Mouse (Mus musculus) E14TG2a.4 (cell line): ENCODE measurements around the gene Ablim1.

Source experiments
- H3K27me3 ChIP-seq: 2 replicates; pipeline ENCODE4 v1.6.1; 2014; ENCODE audit warnings: low read length, control low read depth; ENCODE audit not compliant: insufficient read depth
- H3K36me3 ChIP-seq: 2 replicates; pipeline ENCODE4 v1.6.1; 2014; ENCODE audit warnings: low read length, control low read depth; ENCODE audit not compliant: insufficient read depth
- H3K4me1 ChIP-seq: replicated peaks from 2 replicates; pipeline ENCODE4 v1.6.1; 2014; ENCODE audit warnings: low read depth, low read length, control low read depth
- H3K4me3 ChIP-seq: replicated peaks from 2 replicates; pipeline ENCODE4 v1.5.1; 2014; ENCODE audit warnings: mild to moderate bottlenecking, low read length
- H3K9me3 ChIP-seq: 2 replicates; pipeline ENCODE4 v1.6.1; 2014; ENCODE audit warnings: low read length, control low read depth
- CTCF ChIP-seq: conservative IDR thresholded peaks from 2 replicates; pipeline ENCODE4 v1.5.1; 2014; ENCODE audit warnings: low read length
- NANOG ChIP-seq: IDR thresholded peaks from 2 replicates; pipeline ENCODE4 v1.6.1; 2014; ENCODE audit warnings: borderline replicate concordance, low read length, mixed read lengths
- POU5F1 ChIP-seq: IDR thresholded peaks from 2 replicates; pipeline ENCODE4 v1.6.1; 2014; ENCODE audit warnings: low read length, borderline replicate concordance

The Ablim1 gene

GRCm38 (mm10) chr19:57106513-57106912, 208.2 kb downstream of the Ablim1 start:
- Histone ChIP-seq H3K4me3 (no peak overlapping the region), H3K27me3 (no peaks in the 10 kb centered on the region), H3K9me3 (no peaks in the 10 kb centered on the region), H3K4me1 (no peaks in the 10 kb centered on the region), H3K36me3 (no peaks in the 10 kb centered on the region)
- no peak for TF ChIP-seq POU5F1
- TF ChIP-seq CTCF: no peak

- TF ChIP-seq POU5F1 (no peak), NANOG (no peak), CTCF (no peak)
- Histone ChIP-seq H3K27me3 (no peaks in the 10 kb centered on the region), H3K4me1 (no peaks in the 10 kb centered on the region), H3K4me3 (no peak overlapping the region), H3K9me3 (no peaks in the 10 kb centered on the region), H3K36me3 (no peaks in the 10 kb centered on the region)
Measured at GRCm38 (mm10) chr19:57106031-57106430, 208.7 kb downstream of the Ablim1 start.

- TF ChIP-seq NANOG (no peak), CTCF (no peak), POU5F1 (no peak)
- Histone ChIP-seq H3K4me1 (no peaks in the 10 kb centered on the region), H3K36me3 (no peaks in the 10 kb centered on the region), H3K4me3 (no peak overlapping the region), H3K9me3 (no peaks in the 10 kb centered on the region), H3K27me3 (no peaks in the 10 kb centered on the region)
Measured at GRCm38 (mm10) chr19:57105156-57105555, 209.6 kb downstream of the Ablim1 start.

DNA sequence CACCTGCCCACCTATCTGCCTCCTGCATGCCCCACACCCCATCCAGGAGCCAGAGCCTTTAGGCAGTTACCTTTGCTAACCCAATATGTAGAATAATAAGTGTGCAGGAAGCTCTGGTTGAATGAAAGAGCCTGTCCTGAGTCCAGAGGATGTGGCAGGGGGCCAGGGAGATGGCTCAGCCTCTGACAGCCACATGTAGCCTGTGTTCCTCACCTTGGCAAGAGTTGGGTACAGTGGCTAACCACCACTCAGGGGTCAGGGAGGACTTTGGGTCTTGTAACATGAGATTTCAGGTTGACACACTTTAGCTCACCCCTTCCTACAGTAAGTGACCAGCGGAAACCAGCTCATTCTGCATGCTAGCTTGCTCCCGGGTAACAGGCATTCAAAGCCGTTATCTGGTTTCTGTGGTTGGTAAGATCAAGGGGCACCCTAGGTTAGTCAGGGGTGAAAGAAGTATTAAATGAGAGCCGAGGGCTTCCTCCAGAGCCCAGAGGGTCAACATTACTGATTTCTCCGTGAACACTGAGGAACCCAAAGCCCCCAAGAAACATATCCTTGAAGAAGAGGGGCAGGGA, 210.5 kb downstream of the Ablim1 start:
- TF ChIP-seq CTCF (no peak), NANOG (no peak), POU5F1 (no peak)
- Histone ChIP-seq H3K36me3 (no peaks in the 10 kb centered on the region), H3K9me3 (no peaks in the 10 kb centered on the region), H3K4me3 (no peak overlapping the region), H3K4me1 (peaks cover 2% of the 10 kb centered on the region), H3K27me3 (no peaks in the 10 kb centered on the region)

DNA sequence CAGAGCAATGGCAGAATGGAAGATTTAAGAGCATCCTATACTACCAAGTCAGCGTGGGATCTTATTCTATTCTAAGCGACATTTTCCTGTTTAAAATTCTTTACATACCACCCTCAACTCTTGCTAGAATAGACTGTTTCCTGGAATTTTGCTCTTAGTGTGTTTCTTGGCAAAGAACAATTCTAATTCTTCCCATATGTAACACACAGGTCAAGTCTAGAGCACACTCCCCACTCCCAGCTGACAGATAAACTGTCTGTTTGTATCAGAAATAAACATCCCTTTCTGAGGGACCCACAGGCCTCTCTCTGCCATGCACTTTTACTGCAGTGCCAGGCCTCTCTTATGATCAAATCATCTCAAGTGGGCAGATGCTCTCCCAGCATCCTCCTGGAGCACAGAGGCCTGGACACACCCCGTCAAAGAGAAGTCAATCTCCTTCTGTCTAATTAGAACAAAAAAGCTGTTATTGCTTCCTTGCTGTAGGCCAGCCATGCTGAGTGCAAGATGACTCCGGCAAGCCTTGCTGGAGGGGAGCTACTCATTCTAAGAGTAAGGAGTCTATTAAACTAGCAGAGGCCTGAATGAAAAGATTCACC, 211.3 kb downstream of the Ablim1 start:
- Histone ChIP-seq H3K27me3 (no peaks in the 10 kb centered on the region), H3K36me3 (no peaks in the 10 kb centered on the region), H3K9me3 (no peaks in the 10 kb centered on the region), H3K4me3 (no peak overlapping the region), H3K4me1 (peaks cover 10% of the 10 kb centered on the region)
- TF ChIP-seq NANOG: no peak
- no peak for TF ChIP-seq CTCF
- no peak for TF ChIP-seq POU5F1

GRCm38 (mm10) chr19:57101986-57102385, 212.7 kb downstream of the Ablim1 start:
- Histone ChIP-seq H3K9me3 (no peaks in the 10 kb centered on the region), H3K4me3 (no peak overlapping the region), H3K4me1 (peaks cover 19% of the 10 kb centered on the region), H3K27me3 (no peaks in the 10 kb centered on the region), H3K36me3 (no peaks in the 10 kb centered on the region)
- TF ChIP-seq NANOG (no peak), CTCF (no peak), POU5F1 (no peak)

DNA sequence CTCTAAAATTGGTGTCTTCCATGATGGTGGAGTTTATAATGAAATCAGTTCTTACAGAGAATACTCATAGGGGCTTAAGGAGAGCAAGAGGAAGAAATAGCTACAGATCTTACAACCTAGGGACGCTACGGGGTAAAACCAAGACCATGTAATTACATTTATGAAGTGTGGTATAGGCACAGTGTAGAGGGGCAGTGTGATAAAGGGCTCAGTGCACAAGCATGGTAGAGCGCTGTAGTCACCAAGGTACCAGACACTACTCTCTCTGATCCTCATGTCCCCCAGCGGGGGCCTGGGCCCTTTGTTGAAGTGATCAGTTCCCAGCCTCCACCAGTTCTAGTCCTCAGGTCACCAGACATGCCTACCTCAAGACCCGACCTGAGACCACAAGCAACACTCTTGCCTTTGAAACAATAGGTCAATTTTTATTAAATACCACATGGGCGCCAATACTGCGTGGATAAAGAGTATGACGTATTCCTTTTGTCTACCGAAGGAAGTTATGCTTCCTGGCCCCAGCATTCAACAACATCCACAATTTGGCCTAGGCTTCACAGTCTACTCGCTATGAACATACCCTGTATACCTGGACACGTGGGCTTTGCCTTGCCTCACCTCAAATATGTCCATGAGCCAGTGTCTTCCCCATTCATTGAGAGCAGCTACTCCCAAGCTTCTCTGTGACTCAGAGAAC, 213.8 kb downstream of the Ablim1 start:
- H3K9me3 ChIP-seq: no peaks in the 10 kb centered on the region
- H3K4me3 ChIP-seq: no peak overlapping the region
- H3K27me3 ChIP-seq: no peaks in the 10 kb centered on the region
- TF ChIP-seq POU5F1 (no peak), CTCF (no peak), NANOG (no peak)
- H3K36me3 ChIP-seq: no peaks in the 10 kb centered on the region
- peaks cover 19% of the 10 kb centered on the region for H3K4me1 ChIP-seq

DNA sequence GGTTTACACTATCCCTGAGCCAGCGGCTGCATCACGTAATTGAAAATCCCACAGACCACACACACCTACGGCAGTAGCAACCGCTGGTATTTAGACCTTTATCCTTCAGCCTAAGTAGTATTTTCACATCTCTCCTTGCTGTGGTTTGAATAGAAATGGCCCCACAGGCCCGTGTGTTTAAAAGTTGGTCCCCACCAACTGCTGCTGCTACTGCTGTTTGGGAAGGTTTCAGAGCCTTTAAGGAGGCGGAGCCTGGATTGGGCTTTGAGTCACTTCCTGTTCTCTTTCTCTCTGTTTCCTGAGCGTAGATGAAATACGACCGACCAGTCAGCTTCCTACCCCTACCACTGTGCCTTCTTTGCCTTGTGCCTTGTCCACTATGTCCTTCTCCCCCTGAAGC, 214.7 kb downstream of the Ablim1 start:
- Histone ChIP-seq H3K4me1 (peaks cover 19% of the 10 kb centered on the region), H3K27me3 (no peaks in the 10 kb centered on the region), H3K4me3 (no peak overlapping the region), H3K36me3 (no peaks in the 10 kb centered on the region), H3K9me3 (no peaks in the 10 kb centered on the region)
- TF ChIP-seq NANOG: no peak
- TF ChIP-seq POU5F1: no peak
- TF ChIP-seq CTCF: no peak

DNA sequence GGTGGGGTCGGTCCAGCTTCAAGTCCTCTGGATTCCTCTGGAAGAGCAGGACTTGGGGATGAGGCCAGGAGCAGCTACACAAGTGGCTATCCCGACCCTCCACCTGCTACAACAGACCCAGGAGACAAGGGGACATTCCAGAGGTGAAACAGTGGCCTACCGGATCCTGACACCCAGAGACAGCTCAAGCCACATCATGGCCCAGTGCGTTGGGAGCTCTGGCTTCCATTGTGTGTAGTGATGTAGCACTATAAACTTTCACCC, 215.7 kb downstream of the Ablim1 start:
- Histone ChIP-seq H3K27me3 (no peaks in the 10 kb centered on the region), H3K9me3 (no peaks in the 10 kb centered on the region), H3K36me3 (no peaks in the 10 kb centered on the region), H3K4me1 (peaks cover 19% of the 10 kb centered on the region), H3K4me3 (no peak overlapping the region)
- TF ChIP-seq CTCF (no peak), NANOG (no peak), POU5F1 (no peak)
